Mouse (Mus musculus) heart, postnatal 0 days (tissue): ENCODE data around the gene Gpatch2.

Experiments
- CTCF ChIP-seq: IDR thresholded peaks from 2 replicates; pipeline ENCODE4 v1.5.1; 2016; ENCODE audit warnings: antibody characterized with exemption, control low read depth, low read depth
- EP300 ChIP-seq: IDR thresholded peaks from 2 replicates; pipeline ENCODE4 v1.6.1; 2016; ENCODE audit warnings: antibody characterized with exemption, low read depth

GRCm38 (mm10) chr1:187356169-187356568 lies 140.9 kb downstream of the Gpatch2 start:
- TF ChIP-seq CTCF (no peak), EP300 (no peak)
